Mouse (Mus musculus): Measurements from ENCODE around the gene Cacybp. TPM values are rescaled to one million over a fixed set of nuclear protein-coding genes. Genes with fewer than 3 reads are reported as not detected.

Gene Cacybp
- total RNA-seq (2023), result 47.8 to 70.7 TPM (median 58.9 TPM) in 4 replicates

GRCm38 (mm10) chr1:160212703-160213669 is at the start of gene Cacybp:
Gene Cacybp (minus strand): TSS chr1:160212875.

GRCm38 (mm10) chr1:160194529-160195336 is 17.9 kb downstream of the Cacybp start, which contains the start of gene Mrps14:
Gene Mrps14 (plus strand): TSS chr1:160195215.

DNA sequence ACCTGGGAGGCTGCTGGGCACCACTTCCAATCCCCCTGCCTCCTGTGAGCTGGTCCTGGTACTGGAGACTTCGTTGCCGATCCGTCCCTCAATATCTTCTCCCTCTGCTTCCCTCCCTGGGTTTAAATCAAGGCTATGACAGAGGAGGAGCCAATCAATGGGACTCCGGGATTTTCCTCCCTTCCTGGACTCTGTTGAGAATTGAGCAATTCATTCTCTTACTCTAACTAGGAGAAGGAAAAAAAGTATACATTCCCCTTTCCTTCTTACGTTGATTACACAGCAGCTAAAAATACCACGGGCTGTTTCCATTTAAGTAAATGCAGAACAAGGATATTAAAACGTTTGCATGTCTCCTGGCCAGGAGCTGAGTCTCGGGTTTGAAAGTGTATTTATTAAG is 59.2 kb downstream of the Cacybp start, which contains the start of gene Tnn:
TSS of gene Tnn (minus strand) at position 101 of the 400 bp plus-strand sequence.

Other genes starting within 250 kb of the Cacybp start
- 485 to 554 TPM (median 488 TPM) in 4 replicates for gene 4930523C07Rik, start 168.5 kb downstream of the Cacybp start, total RNA-seq (2023)
- not detected in 4 replicates for gene Tnn, start 59.3 kb downstream of the Cacybp start, total RNA-seq (2023)
- 34.6 to 37.2 TPM (median 35.7 TPM) in 4 replicates for gene Mrps14, start 17.7 kb downstream of the Cacybp start, total RNA-seq (2023)

All from B cell, adult 62 days (primary cell).